Mouse (Mus musculus) liver, adult 2 months (tissue): Measurements from ENCODE around the gene Slc6a4. TPM values are rescaled to one million over a fixed set of nuclear protein-coding genes. Genes with fewer than 3 reads are reported as not detected.
"Not testable (repeated sequence)": the region's sequence is repeated elsewhere in the genome, so short reads cannot be mapped to it uniquely, and the experiment has no call there.

Source experiments
- DNase-seq: peaks from one replicate; pipeline ENCODE4 v3.0.0-alpha.2; 2011; ENCODE audit warnings: low read depth, low spot score; ENCODE audit errors: extremely low read depth
- H3K27ac ChIP-seq: fragments of 200-500 bp; replicated peaks from 2 replicates; pipeline ENCODE4 v1.5.1; 2012; ENCODE audit warnings: low read depth, mild to moderate bottlenecking, control low read depth, inconsistent platforms, low read length; ENCODE audit not compliant: insufficient read depth
- H3K27me3 ChIP-seq: fragments of 200-500 bp; 2 replicates; pipeline ENCODE4 v1.6.1; 2012; ENCODE audit warnings: mild to moderate bottlenecking, moderate library complexity, low read length, inconsistent platforms; ENCODE audit not compliant: control insufficient read depth, insufficient read depth
- H3K36me3 ChIP-seq: fragments of 200-500 bp; 2 replicates; pipeline ENCODE4 v1.6.1; 2012; ENCODE audit warnings: low read length, inconsistent platforms; ENCODE audit not compliant: control insufficient read depth, insufficient read depth
- H3K4me1 ChIP-seq: fragments of 200-500 bp; 2 replicates; pipeline ENCODE4 v1.6.1; 2011; ENCODE audit warnings: low read length; ENCODE audit not compliant: control insufficient read depth, insufficient read depth
- H3K4me3 ChIP-seq: fragments of 200-500 bp; 2 replicates; pipeline ENCODE4 v1.5.1; 2011; ENCODE audit warnings: low read depth, mild to moderate bottlenecking, control low read depth, low read length, moderate library complexity; ENCODE audit not compliant: insufficient read depth
- H3K79me2 ChIP-seq: fragments of 200-500 bp; 2 replicates; pipeline ENCODE4 v1.6.1; 2012; ENCODE audit warnings: inconsistent platforms, mild to moderate bottlenecking, low read length, moderate library complexity; ENCODE audit not compliant: control insufficient read depth, insufficient read depth
- H3K9ac ChIP-seq: fragments of 200-500 bp; 2 replicates; pipeline ENCODE4 v1.6.1; 2012; ENCODE audit warnings: low read depth, mild to moderate bottlenecking, control low read depth, inconsistent platforms, low read length
- CTCF ChIP-seq: fragments of 200-500 bp; IDR thresholded peaks from 2 replicates; pipeline ENCODE4 v1.5.1; 2011; ENCODE audit warnings: low read depth, low read length, control low read depth
- POLR2A ChIP-seq: fragments of 200-500 bp; IDR thresholded peaks from 2 replicates; pipeline ENCODE4 v1.6.1; 2011; ENCODE audit warnings: low read length, control low read depth; ENCODE audit not compliant: insufficient read depth; ENCODE audit errors: extremely low read depth
- WGBS: fragments of 180-500 bp; shearing (Covaris S2); methylation state at CpG from one replicate; pipeline ENCODE4 v1.1.7; 2018; 5-methylcytosine and 5-hydroxymethylcytosine counted together
- polyA plus RNA-seq: library from polyadenylated mRNA; depleted of rRNA; stranded (reverse); fragments of >200 nt; gene quantifications from 2 replicates; pipeline ENCODE4 v1.2.3, GENCODE M21; 2012
- total RNA-seq: library from RNA; depleted of rRNA; stranded (reverse); fragments of >200 nt; gene quantifications from 2 replicates; pipeline ENCODE4 v1.2.3, GENCODE M21; 2014

Slc6a4 gene
- total and polyA plus RNA-seq, 2 experiments: 0.13 to 0.37 TPM

- H3K27me3 ChIP-seq: no peaks in the 10 kb centered on the region
- TF ChIP-seq POLR2A (no peak), CTCF (no peak)
- 80% methylated on average over 5 of the region's 5 CpGs for WGBS
These were observed 63.5 kb downstream of the Slc6a4 start for GRCm38 (mm10) chr11:77061951-77062350.

GRCm38 (mm10) chr11:77063406-77063805 is 65.0 kb downstream of the Slc6a4 start:
- H3K9ac ChIP-seq: no peak overlapping the region
- no peak for DNase-seq
- no peaks in the 10 kb centered on the region for H3K27me3 ChIP-seq
- no peak overlapping the region for H3K4me3 ChIP-seq
- H3K4me1 ChIP-seq: no peaks in the 10 kb centered on the region
- 86% methylated on average over 2 of the region's 2 CpGs for WGBS
- H3K79me2 ChIP-seq: no peaks in the 10 kb centered on the region; the same call in 1 of the 2 replicates
- no peak overlapping the region for H3K27ac ChIP-seq
- TF ChIP-seq CTCF (no peak), POLR2A (no peak)
- peaks cover 4% of the 10 kb centered on the region; the same call in 1 of the 2 replicates for H3K36me3 ChIP-seq

More at GRCm38 (mm10) chr11:77061951-77062350, 63.5 kb downstream of the Slc6a4 start:
- DNase-seq: no peak
- no peaks in the 10 kb centered on the region; the same call in 1 of the 2 replicates for H3K79me2 ChIP-seq
- no peak overlapping the region for H3K27ac ChIP-seq
- no peak overlapping the region for H3K9ac ChIP-seq
- no peak overlapping the region for H3K4me3 ChIP-seq
- no peaks in the 10 kb centered on the region for H3K4me1 ChIP-seq
- peaks cover 4% of the 10 kb centered on the region; the same call in 1 of the 2 replicates for H3K36me3 ChIP-seq

- Histone ChIP-seq H3K4me3 (no peak overlapping the region), H3K27me3 (no peaks in the 10 kb centered on the region), H3K36me3 (peaks cover 9% of the 10 kb centered on the region), H3K79me2 (peaks cover 9% of the 10 kb centered on the region; the same call in 1 of the 2 replicates), H3K9ac (no peak overlapping the region), H3K4me1 (no peaks in the 10 kb centered on the region), H3K27ac (no peak overlapping the region)
- DNase-seq: no peak
- TF ChIP-seq POLR2A (no peak), CTCF (no peak)
- 68% methylated on average over 4 of the region's 4 CpGs for WGBS
These were observed 70.4 kb downstream of the Slc6a4 start for GRCm38 (mm10) chr11:77068825-77069224.

GRCm38 (mm10) chr11:77070721-77071120 is 72.3 kb downstream of the Slc6a4 start:
- Histone ChIP-seq H3K9ac (no peak overlapping the region), H3K4me1 (no peaks in the 10 kb centered on the region), H3K4me3 (no peak overlapping the region), H3K79me2 (peaks cover 15% of the 10 kb centered on the region; the same call in 1 of the 2 replicates), H3K27me3 (no peaks in the 10 kb centered on the region), H3K27ac (no peak overlapping the region), H3K36me3 (peaks cover 17% of the 10 kb centered on the region)
- peak; percentile 14 for DNase-seq
- TF ChIP-seq CTCF: peak; percentile 9; the same call in 1 of the 2 replicates
- no peak for TF ChIP-seq POLR2A
- 74% methylated on average over 4 of the region's 4 CpGs for WGBS

- H3K9ac ChIP-seq: peak overlapping the region; percentile 58; the same call in 1 of the 2 replicates
- H3K27ac ChIP-seq: not testable (repeated sequence)
- WGBS: 63% methylated on average over 4 of the region's 4 CpGs
These were observed 78.9 kb downstream of the Slc6a4 start for GRCm38 (mm10) chr11:77077331-77077730.

GRCm38 (mm10) chr11:77077792-77078191 is 79.4 kb downstream of the Slc6a4 start:
- DNase-seq: peak; percentile 12
- 2% methylated on average over 16 of the region's 16 CpGs for WGBS
- Histone ChIP-seq H3K36me3 (peaks cover 13% of the 10 kb centered on the region), H3K27ac (no peak overlapping the region), H3K4me3 (peak overlapping the region; percentile 77), H3K9ac (peak overlapping the region; percentile 58), H3K4me1 (no peaks in the 10 kb centered on the region), H3K27me3 (no peaks in the 10 kb centered on the region), H3K79me2 (peaks cover 19% of the 10 kb centered on the region; the same call in 1 of the 2 replicates)
- no peak for TF ChIP-seq CTCF
- no peak for TF ChIP-seq POLR2A

More at GRCm38 (mm10) chr11:77077331-77077730, 78.9 kb downstream of the Slc6a4 start:
- not testable (repeated sequence) for H3K4me1 ChIP-seq, H3K27me3 ChIP-seq, DNase-seq
- Histone ChIP-seq H3K79me2 (peaks cover 21% of the 10 kb centered on the region; the same call in 1 of the 2 replicates), H3K36me3 (peaks cover 13% of the 10 kb centered on the region), H3K4me3 (peak overlapping the region; percentile 77)
